Mouse (Mus musculus): ENCODE results near the gene Arfgap2.

DNA sequence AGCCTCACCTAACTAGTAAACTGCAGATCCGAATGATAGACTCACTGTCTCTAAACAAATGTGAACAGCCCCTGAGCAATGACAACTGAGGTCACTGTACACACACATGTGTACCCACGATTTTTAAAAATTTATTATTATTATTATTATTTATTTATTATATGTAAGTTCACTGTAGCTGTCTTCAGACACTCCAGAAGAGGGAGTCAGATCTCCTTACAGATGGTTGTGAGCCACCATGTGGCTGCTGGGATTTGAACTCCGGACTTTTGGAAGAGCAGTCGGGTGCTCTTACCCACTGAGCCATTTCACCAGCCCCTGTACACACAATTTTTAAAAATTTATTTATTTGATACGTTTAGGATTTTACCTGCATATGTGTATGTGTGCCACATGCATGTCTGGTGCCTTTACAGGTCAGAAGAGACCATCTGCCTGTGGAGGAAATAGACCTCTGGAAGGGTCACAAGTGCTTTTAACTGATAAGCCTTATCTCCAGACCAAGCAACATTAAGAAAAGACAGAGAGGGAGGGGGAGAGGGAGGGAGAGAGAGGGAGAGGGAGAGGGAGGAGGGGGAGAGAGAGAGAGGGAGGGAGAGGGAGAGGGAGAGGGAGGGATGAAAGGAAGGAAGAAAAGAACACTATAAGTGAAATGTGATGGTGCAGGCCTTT lies 20.1 kb upstream of the Arfgap2 start:
- TF ChIP-seq POLR2A (IDR thresholded peaks at IDR 0.05; ENCODE audit: low read depth, low read length) (no peak), CTCF (conservative IDR thresholded peaks at IDR 0.05; ENCODE audit: insufficient read depth, insufficient read length, low read depth, low read length) (no peak)
